Mouse (Mus musculus) embryonic facial prominence, embryonic 14.5 days (tissue): ENCODE data around the gene 1110059E24Rik. TPM values are rescaled to one million over a fixed set of nuclear protein-coding genes. Genes with fewer than 3 reads are reported as not detected.

ENCODE experiments used
- ATAC-seq: fragments of 200-750 bp; cut with Nextera tagmentation; 2 replicates; pipeline ENCODE4 v1.8.0; 2017; ENCODE audit warnings: low read depth, moderate number of reproducible peaks, moderate TSS enrichment
- DNase-seq: peaks from one replicate; pipeline ENCODE4 v3.0.0-alpha.2; 2015; ENCODE audit warnings: low spot score
- H3K27ac ChIP-seq: fragments of 300-500 bp; sonication (generic); replicated peaks from 2 replicates; pipeline ENCODE4 v1.5.1; 2014; ENCODE audit warnings: low read depth, mild to moderate bottlenecking, low read length, moderate library complexity
- H3K27me3 ChIP-seq: fragments of 300-500 bp; sonication (generic); replicated peaks from 2 replicates; pipeline ENCODE4 v1.6.1; 2014; ENCODE audit warnings: low read length; ENCODE audit not compliant: control insufficient read depth, insufficient read depth
- H3K36me3 ChIP-seq: fragments of 300-500 bp; sonication (generic); 2 replicates; pipeline ENCODE4 v1.6.1; 2014; ENCODE audit warnings: low read length, mixed read lengths; ENCODE audit not compliant: control insufficient read depth, insufficient read depth
- H3K4me1 ChIP-seq: fragments of 300-500 bp; sonication (generic); 2 replicates; pipeline ENCODE4 v1.6.1; 2014; ENCODE audit warnings: antibody characterized with exemption, low read length; ENCODE audit not compliant: control insufficient read depth, insufficient read depth
- H3K4me2 ChIP-seq: fragments of 300-500 bp; sonication (generic); 2 replicates; pipeline ENCODE4 v1.6.1; 2014; ENCODE audit warnings: low read depth, mild to moderate bottlenecking, low read length, moderate library complexity, mixed read lengths
- H3K4me3 ChIP-seq: fragments of 300-500 bp; sonication (generic); 2 replicates; pipeline ENCODE4 v1.5.1; 2014; ENCODE audit warnings: low read depth, mild to moderate bottlenecking, low read length
- H3K9ac ChIP-seq: fragments of 300-500 bp; sonication (generic); 2 replicates; pipeline ENCODE4 v1.6.1; 2014; ENCODE audit warnings: low read depth, mild to moderate bottlenecking, low read length, moderate library complexity, mixed read lengths
- H3K9me3 ChIP-seq: fragments of 300-500 bp; sonication (generic); 2 replicates; pipeline ENCODE4 v1.6.1; 2016; ENCODE audit warnings: low read length; ENCODE audit not compliant: control insufficient read depth
- WGBS: fragments of 180-500 bp; shearing (Covaris S2); extraction: QIAGEN DNeasy Blood & Tissue Kit; methylation state at CpG from one replicate; pipeline ENCODE4 v1.1.7; 2014; 5-methylcytosine and 5-hydroxymethylcytosine counted together
- polyA plus RNA-seq: library from polyadenylated mRNA; unstranded; fragments of >200 nt; fragmentation: Nextera tagmentation; extraction: Ambion mirVana; gene quantifications from 2 replicates; pipeline ENCODE4 v1.2.1, GENCODE M21; 2014

The 1110059E24Rik gene
- polyA plus RNA-seq, 1 experiment from 2014 or later, result 49.9 TPM

DNA sequence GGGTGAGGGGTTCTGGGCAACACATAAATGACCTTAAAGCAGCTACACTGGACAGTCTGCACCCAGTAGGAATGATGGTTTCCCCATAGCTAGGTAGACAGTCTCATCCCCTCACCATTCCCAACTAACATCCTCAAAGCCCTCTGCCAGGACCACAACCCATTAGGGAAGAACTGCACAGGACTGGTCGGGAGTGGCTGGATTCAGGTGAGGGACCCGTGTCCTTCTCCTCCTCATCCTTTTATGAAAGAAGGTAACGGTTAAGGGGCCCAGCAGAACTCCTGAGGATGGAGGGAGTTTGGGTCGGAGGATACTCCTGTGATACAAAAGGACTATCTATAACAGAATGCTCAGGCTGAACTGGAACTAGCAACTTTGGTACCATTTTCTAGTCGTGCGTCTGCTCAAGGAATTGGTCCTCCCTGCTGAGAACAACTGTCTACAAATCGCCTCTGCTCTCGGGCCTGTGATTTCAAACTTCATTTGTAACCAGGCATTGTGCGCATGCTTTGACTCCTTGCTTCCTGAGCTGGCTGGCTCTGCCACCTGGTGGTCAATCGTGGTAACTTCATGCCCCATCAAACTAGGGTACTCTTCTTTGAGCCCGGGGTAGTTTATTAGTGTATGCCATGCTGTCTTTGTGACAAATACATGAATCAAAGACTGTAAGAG is 88.9 kb downstream of the 1110059E24Rik start:
- peak overlapping the region; percentile 32; the same call in 1 of the 2 replicates for H3K9ac ChIP-seq
- 27% methylated on average over 11 of the region's 11 CpGs for WGBS
- no peak overlapping the region for H3K4me3 ChIP-seq
- H3K36me3 ChIP-seq, result no peaks in the 10 kb centered on the region
- H3K27ac ChIP-seq, result no peak overlapping the region
- DNase-seq (peak; percentile 85), ATAC-seq (peak; percentile 84)
- no peaks in the 10 kb centered on the region for H3K27me3 ChIP-seq
- no peak overlapping the region; the same call in 1 of the 2 replicates for H3K4me2 ChIP-seq
- H3K4me1 ChIP-seq, result 0 out of 2 replicates have a peak, but pooled peaks cover 2% of the 10 kb centered on the region
- H3K9me3 ChIP-seq, result no peaks in the 10 kb centered on the region

GRCm38 (mm10) chr19:21562996-21563395 is 89.8 kb downstream of the 1110059E24Rik start:
- Histone ChIP-seq H3K36me3 (no peaks in the 10 kb centered on the region), H3K4me3 (no peak overlapping the region), H3K9me3 (no peaks in the 10 kb centered on the region), H3K27ac (no peak overlapping the region), H3K4me1 (0 out of 2 replicates have a peak, but pooled peaks cover 2% of the 10 kb centered on the region), H3K9ac (no peak overlapping the region), H3K4me2 (no peak overlapping the region), H3K27me3 (no peaks in the 10 kb centered on the region)
- ATAC-seq, result no peak
- no peak for DNase-seq
- WGBS, result 73% methylated on average over 3 of the region's 3 CpGs

- H3K9ac ChIP-seq, result no peak overlapping the region
- DNase-seq (no peak), ATAC-seq (no peak)
- H3K4me3 ChIP-seq, result no peak overlapping the region
- 79% methylated on average over 9 of the region's 9 CpGs for WGBS
- H3K4me2 ChIP-seq, result no peak overlapping the region
- H3K27ac ChIP-seq, result no peak overlapping the region
- H3K4me1 ChIP-seq, result no peaks in the 10 kb centered on the region
- no peaks in the 10 kb centered on the region for H3K9me3 ChIP-seq
- no peaks in the 10 kb centered on the region for H3K27me3 ChIP-seq
- no peaks in the 10 kb centered on the region for H3K36me3 ChIP-seq
Observed at GRCm38 (mm10) chr19:21552801-21553200, 100.0 kb downstream of the 1110059E24Rik start.

GRCm38 (mm10) chr19:21551921-21552536 is 100.7 kb downstream of the 1110059E24Rik start:
- H3K27ac ChIP-seq, result no peak overlapping the region
- no peak for ATAC-seq
- H3K9me3 ChIP-seq, result no peaks in the 10 kb centered on the region
- no peaks in the 10 kb centered on the region for H3K36me3 ChIP-seq
- no peak overlapping the region for H3K4me2 ChIP-seq
- H3K9ac ChIP-seq, result no peak overlapping the region
- H3K4me1 ChIP-seq, result no peaks in the 10 kb centered on the region
- H3K4me3 ChIP-seq, result no peak overlapping the region
- 62% methylated on average over 4 of the region's 5 CpGs for WGBS
- DNase-seq, result no peak
- H3K27me3 ChIP-seq, result no peaks in the 10 kb centered on the region

DNA sequence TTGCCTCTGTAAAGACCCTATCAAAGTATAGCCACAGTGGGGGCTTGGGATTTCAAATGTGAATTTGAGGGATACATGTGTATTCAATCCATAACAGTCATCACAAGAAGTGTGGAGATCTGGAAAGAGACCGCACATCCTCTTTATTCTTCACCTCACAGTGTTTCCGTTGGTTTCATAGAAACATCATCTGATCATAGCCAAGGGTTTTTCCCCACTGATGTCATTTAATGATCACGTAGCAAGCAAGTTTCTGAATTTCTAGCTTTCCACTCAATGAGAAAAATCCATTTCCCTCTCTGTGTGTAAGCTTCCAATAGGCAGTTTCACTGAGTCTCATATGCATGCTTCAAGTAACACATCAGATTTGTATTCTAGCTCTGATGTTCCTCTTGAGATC is 103.1 kb downstream of the 1110059E24Rik start:
- 95% methylated on average over 3 of the region's 3 CpGs for WGBS
- Histone ChIP-seq H3K27me3 (no peaks in the 10 kb centered on the region), H3K4me2 (no peak overlapping the region), H3K36me3 (no peaks in the 10 kb centered on the region), H3K4me1 (no peaks in the 10 kb centered on the region), H3K4me3 (no peak overlapping the region), H3K9me3 (no peaks in the 10 kb centered on the region), H3K9ac (no peak overlapping the region), H3K27ac (no peak overlapping the region)
- ATAC-seq, result no peak
- DNase-seq, result no peak

DNA sequence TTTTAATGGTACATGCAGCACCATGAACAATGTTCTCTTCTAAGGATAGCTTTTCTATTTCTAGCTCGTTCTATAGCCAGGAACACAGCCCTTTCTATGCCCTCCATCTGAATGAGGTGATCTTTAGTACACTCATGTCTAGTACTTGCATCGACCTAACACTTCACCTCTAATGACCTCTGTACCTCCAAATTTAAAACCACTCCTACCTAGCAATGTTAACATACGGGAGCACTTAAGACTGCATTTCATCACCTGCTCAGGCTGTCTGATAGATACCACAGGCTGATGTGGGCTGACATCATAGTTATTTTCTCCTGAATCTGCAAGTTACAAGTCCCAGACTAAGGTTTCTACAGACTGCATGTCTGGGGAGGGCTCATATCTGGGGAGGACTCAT is 103.8 kb downstream of the 1110059E24Rik start:
- 56% methylated on average over 3 of the region's 3 CpGs for WGBS
- H3K27ac ChIP-seq, result no peak overlapping the region
- no peak for ATAC-seq
- H3K9ac ChIP-seq, result no peak overlapping the region
- H3K4me2 ChIP-seq, result no peak overlapping the region
- no peaks in the 10 kb centered on the region for H3K4me1 ChIP-seq
- no peak for DNase-seq
- H3K27me3 ChIP-seq, result no peaks in the 10 kb centered on the region
- H3K9me3 ChIP-seq, result no peaks in the 10 kb centered on the region
- H3K4me3 ChIP-seq, result no peak overlapping the region
- H3K36me3 ChIP-seq, result no peaks in the 10 kb centered on the region

- 64% methylated on average over 3 of the region's 3 CpGs for WGBS
- no peaks in the 10 kb centered on the region for H3K27me3 ChIP-seq
Observed at GRCm38 (mm10) chr19:21537125-21537524, 115.7 kb downstream of the 1110059E24Rik start.

More at GRCm38 (mm10) chr19:21537125-21537524, 115.7 kb downstream of the 1110059E24Rik start:
- Histone ChIP-seq H3K9me3 (no peaks in the 10 kb centered on the region), H3K4me3 (no peak overlapping the region), H3K4me2 (no peak overlapping the region), H3K27ac (no peak overlapping the region), H3K4me1 (no peaks in the 10 kb centered on the region), H3K9ac (no peak overlapping the region), H3K36me3 (no peaks in the 10 kb centered on the region)
- DNase-seq (no peak), ATAC-seq (no peak)
